Mouse (Mus musculus) lung, postnatal 0 days (tissue): Measurements from ENCODE around the gene Rps6kc1. TPM values are rescaled to one million over a fixed set of nuclear protein-coding genes. Genes with fewer than 3 reads are reported as not detected.

ENCODE experiments used
- ATAC-seq: fragments of 200-750 bp; cut with Nextera tagmentation; 2 replicates; pipeline ENCODE4 v1.8.0; 2017; ENCODE audit warnings: moderate library complexity
- DNase-seq: peaks from one replicate; pipeline ENCODE4 v3.0.0-alpha.2; 2016; ENCODE audit warnings: low spot score
- H3K27ac ChIP-seq: fragments of 300-500 bp; sonication (generic); 2 replicates; pipeline ENCODE4 v1.5.1; 2014; ENCODE audit warnings: antibody characterized with exemption, mild to moderate bottlenecking, low read length, mixed read lengths
- H3K27me3 ChIP-seq: fragments of 300-500 bp; sonication (generic); replicated peaks from 2 replicates; pipeline ENCODE4 v1.6.1; 2014; ENCODE audit warnings: low read length, mixed read lengths; ENCODE audit not compliant: insufficient read depth
- H3K36me3 ChIP-seq: fragments of 300-500 bp; sonication (generic); 2 replicates; pipeline ENCODE4 v1.6.1; 2014; ENCODE audit warnings: low read length, mixed read lengths; ENCODE audit not compliant: insufficient read depth
- H3K4me1 ChIP-seq: fragments of 300-500 bp; sonication (generic); 2 replicates; pipeline ENCODE4 v1.6.1; 2014; ENCODE audit warnings: antibody characterized with exemption, low read depth, low read length, mixed read lengths; ENCODE audit not compliant: insufficient read depth
- H3K4me2 ChIP-seq: fragments of 300-500 bp; sonication (generic); replicated peaks from 2 replicates; pipeline ENCODE4 v1.6.1; 2014; ENCODE audit warnings: low read depth, mild to moderate bottlenecking, low read length, moderate library complexity, mixed read lengths
- H3K4me3 ChIP-seq: fragments of 300-500 bp; sonication (generic); 2 replicates; pipeline ENCODE4 v1.5.1; 2014; ENCODE audit warnings: low read depth, low read length
- H3K9ac ChIP-seq: fragments of 300-500 bp; sonication (generic); replicated peaks from 2 replicates; pipeline ENCODE4 v1.6.1; 2014; ENCODE audit warnings: low read depth, mild to moderate bottlenecking
- H3K9me3 ChIP-seq: fragments of 300-500 bp; sonication (generic); 2 replicates; pipeline ENCODE4 v1.6.1; 2016; ENCODE audit warnings: low read length, mixed read lengths
- CTCF ChIP-seq: IDR thresholded peaks from 2 replicates; pipeline ENCODE4 v1.5.1; 2016; ENCODE audit warnings: antibody characterized with exemption, mild to moderate bottlenecking
- EP300 ChIP-seq: IDR thresholded peaks from 2 replicates; pipeline ENCODE4 v1.6.1; 2016; ENCODE audit warnings: antibody characterized with exemption, mild to moderate bottlenecking, control low read depth
- WGBS: fragments of 180-500 bp; shearing (Covaris S2); extraction: QIAGEN DNeasy Blood & Tissue Kit; methylation state at CpG from one replicate; pipeline ENCODE4 v1.1.7; 2014; 5-methylcytosine and 5-hydroxymethylcytosine counted together
- polyA plus RNA-seq: library from polyadenylated mRNA; unstranded; fragments of >200 nt; fragmentation: Nextera tagmentation; extraction: Ambion mirVana; gene quantifications from 2 replicates; pipeline ENCODE4 v1.2.1, GENCODE M21; 2015

Gene Rps6kc1
- polyA plus RNA-seq, 1 experiment from 2014 or later, result 8.5 TPM

- Histone ChIP-seq H3K27me3 (no peaks in the 10 kb centered on the region), H3K36me3 (peaks cover 17% of the 10 kb centered on the region), H3K27ac (no peak overlapping the region), H3K4me1 (no peaks in the 10 kb centered on the region), H3K4me2 (no peak overlapping the region), H3K9ac (no peak overlapping the region), H3K9me3 (no peaks in the 10 kb centered on the region), H3K4me3 (no peak overlapping the region)
- peak; percentile 70 for DNase-seq
- peak; percentile 49; the same call in 1 of the 2 replicates for ATAC-seq
- TF ChIP-seq EP300 (no peak), CTCF (peak; percentile 83)
- WGBS, result 39% methylated on average over 7 of the region's 7 CpGs
These were observed 114.7 kb downstream of the Rps6kc1 start for GRCm38 (mm10) chr1:190796745-190797482.

GRCm38 (mm10) chr1:190791638-190792037, 119.9 kb downstream of the Rps6kc1 start:
- Histone ChIP-seq H3K9ac (no peak overlapping the region), H3K4me3 (no peak overlapping the region), H3K27ac (no peak overlapping the region), H3K9me3 (no peaks in the 10 kb centered on the region), H3K4me2 (no peak overlapping the region), H3K36me3 (no peaks in the 10 kb centered on the region; the same call in 1 of the 2 replicates), H3K4me1 (no peaks in the 10 kb centered on the region), H3K27me3 (no peaks in the 10 kb centered on the region)
- DNase-seq, result no peak
- WGBS, result 79% methylated on average over 6 of the region's 6 CpGs
- TF ChIP-seq EP300 (no peak), CTCF (no peak)
- no peak for ATAC-seq

- Histone ChIP-seq H3K36me3 (no peaks in the 10 kb centered on the region; the same call in 1 of the 2 replicates), H3K4me3 (no peak overlapping the region), H3K9ac (no peak overlapping the region), H3K27ac (no peak overlapping the region), H3K27me3 (no peaks in the 10 kb centered on the region), H3K4me2 (no peak overlapping the region), H3K4me1 (no peaks in the 10 kb centered on the region), H3K9me3 (no peaks in the 10 kb centered on the region)
- TF ChIP-seq EP300, result no peak
- TF ChIP-seq CTCF, result no peak
- no peak for DNase-seq
- WGBS, result 90% methylated on average over 6 of the region's 6 CpGs
- no peak for ATAC-seq
These were observed 120.8 kb downstream of the Rps6kc1 start for GRCm38 (mm10) chr1:190790720-190791119.

GRCm38 (mm10) chr1:190777660-190778059, 133.9 kb downstream of the Rps6kc1 start:
- Histone ChIP-seq H3K27ac (no peak overlapping the region), H3K4me3 (no peak overlapping the region), H3K36me3 (0 out of 2 replicates have a peak, but pooled peaks cover 2% of the 10 kb centered on the region), H3K4me1 (no peaks in the 10 kb centered on the region), H3K4me2 (no peak overlapping the region), H3K27me3 (no peaks in the 10 kb centered on the region), H3K9me3 (no peaks in the 10 kb centered on the region), H3K9ac (no peak overlapping the region)
- DNase-seq (no peak), ATAC-seq (no peak)
- WGBS, result 81% methylated on average over 6 of the region's 6 CpGs
- TF ChIP-seq CTCF, result no peak
- TF ChIP-seq EP300, result no peak

GRCm38 (mm10) chr1:190776260-190776659, 135.3 kb downstream of the Rps6kc1 start:
- DNase-seq (no peak), ATAC-seq (no peak)
- H3K9ac ChIP-seq, result no peak overlapping the region
- no peaks in the 10 kb centered on the region for H3K36me3 ChIP-seq
- TF ChIP-seq CTCF (no peak), EP300 (no peak)
- no peak overlapping the region for H3K4me3 ChIP-seq
- H3K4me2 ChIP-seq, result no peak overlapping the region
- H3K27me3 ChIP-seq, result no peaks in the 10 kb centered on the region
- no peaks in the 10 kb centered on the region for H3K9me3 ChIP-seq
- H3K4me1 ChIP-seq, result no peaks in the 10 kb centered on the region
- no peak overlapping the region for H3K27ac ChIP-seq
- 84% methylated on average over 9 of the region's 9 CpGs for WGBS

GRCm38 (mm10) chr1:190772088-190772885, 139.3 kb downstream of the Rps6kc1 start:
- H3K27ac ChIP-seq, result no peak overlapping the region
- ATAC-seq, result no peak
- no peaks in the 10 kb centered on the region for H3K36me3 ChIP-seq
- no peak overlapping the region for H3K4me3 ChIP-seq
- no peaks in the 10 kb centered on the region for H3K4me1 ChIP-seq
- H3K27me3 ChIP-seq, result no peaks in the 10 kb centered on the region
- no peaks in the 10 kb centered on the region for H3K9me3 ChIP-seq
- no peak overlapping the region for H3K9ac ChIP-seq
- no peak for DNase-seq
- 65% methylated on average over 13 of the region's 13 CpGs for WGBS
- no peak overlapping the region for H3K4me2 ChIP-seq
- no peak for TF ChIP-seq EP300
- no peak for TF ChIP-seq CTCF
